Mouse (Mus musculus): Measurements from ENCODE around the gene Cdk13.

Gene Cdk13

GRCm38 (mm10) chr13:17804909-17805613, at the start of gene Cdk13:
TSS of gene Cdk13 (minus strand) at chr13:17805097.
- DNase-seq (ENCODE audit: low read depth in 2 of 2, low spot score in 2 of 2), result peak; percentile 99

GRCm38 (mm10) chr13:17843336-17843735, 38.4 kb upstream of the Cdk13 start:
- no peak for DNase-seq (ENCODE audit: low read depth in 2 of 2, low spot score in 2 of 2)

GRCm38 (mm10) chr13:17842756-17843155, 37.9 kb upstream of the Cdk13 start:
- no peak for DNase-seq (ENCODE audit: low read depth in 2 of 2, low spot score in 2 of 2)

GRCm38 (mm10) chr13:17839137-17839536, 34.2 kb upstream of the Cdk13 start:
- DNase-seq (ENCODE audit: low read depth in 2 of 2, low spot score in 2 of 2), result no peak

- peak; percentile 28 to 51 for DNase-seq (ENCODE audit: low read depth in 2 of 2, low spot score in 2 of 2)
Measured at GRCm38 (mm10) chr13:17838484-17838851, 33.6 kb upstream of the Cdk13 start.

GRCm38 (mm10) chr13:17837610-17838483, 33.0 kb upstream of the Cdk13 start:
- DNase-seq (ENCODE audit: low read depth in 2 of 2, low spot score in 2 of 2), result no peak

- DNase-seq (ENCODE audit: low read depth in 2 of 2, low spot score in 2 of 2), result no peak
Measured at GRCm38 (mm10) chr13:17836808-17837207, 31.9 kb upstream of the Cdk13 start.

- DNase-seq (ENCODE audit: low read depth in 2 of 2, low spot score in 2 of 2), result no peak
Measured at GRCm38 (mm10) chr13:17832940-17833339, 28.0 kb upstream of the Cdk13 start.

- no peak for DNase-seq (ENCODE audit: low read depth in 2 of 2, low spot score in 2 of 2)
Measured at GRCm38 (mm10) chr13:17817226-17817625, 12.3 kb upstream of the Cdk13 start.

- no peak for DNase-seq (ENCODE audit: low read depth in 2 of 2, low spot score in 2 of 2)
Measured at GRCm38 (mm10) chr13:17805614-17805975, 698 bp upstream of the Cdk13 start.

- DNase-seq (ENCODE audit: low read depth in 2 of 2, low spot score in 2 of 2), result peak; percentile 39 to 41
Measured at GRCm38 (mm10) chr13:17804058-17804841, 647 bp downstream of the Cdk13 start.

GRCm38 (mm10) chr13:17803331-17804057, 1.4 kb downstream of the Cdk13 start:
- peak; percentile 59 to 61 for DNase-seq (ENCODE audit: low read depth in 2 of 2, low spot score in 2 of 2)

GRCm38 (mm10) chr13:17802880-17803279, 2.0 kb downstream of the Cdk13 start:
- no peak for DNase-seq (ENCODE audit: low read depth in 2 of 2, low spot score in 2 of 2)

GRCm38 (mm10) chr13:17799735-17800134, 5.2 kb downstream of the Cdk13 start:
- DNase-seq (ENCODE audit: low read depth in 2 of 2, low spot score in 2 of 2), result no peak

- no peak for DNase-seq (ENCODE audit: low read depth in 2 of 2, low spot score in 2 of 2)
Measured at GRCm38 (mm10) chr13:17795757-17796456, 9.0 kb downstream of the Cdk13 start.

- DNase-seq (ENCODE audit: low read depth in 2 of 2, low spot score in 2 of 2), result no peak
Measured at GRCm38 (mm10) chr13:17783643-17784042, 21.3 kb downstream of the Cdk13 start.

GRCm38 (mm10) chr13:17779923-17780322, 25.0 kb downstream of the Cdk13 start:
- DNase-seq (ENCODE audit: low read depth in 2 of 2, low spot score in 2 of 2), result no peak

- no peak for DNase-seq (ENCODE audit: low read depth in 2 of 2, low spot score in 2 of 2)
Measured at GRCm38 (mm10) chr13:17776303-17776702, 28.6 kb downstream of the Cdk13 start.

- no peak for DNase-seq (ENCODE audit: low read depth in 2 of 2, low spot score in 2 of 2)
Measured at GRCm38 (mm10) chr13:17775364-17775763, 29.5 kb downstream of the Cdk13 start.

GRCm38 (mm10) chr13:17773112-17773511, 31.8 kb downstream of the Cdk13 start:
- DNase-seq (ENCODE audit: low read depth in 2 of 2, low spot score in 2 of 2), result no peak
